ENCODE assay signal across 21 mouse cellular contexts in genomic region chr2:63090447-63090846, GRCm38 (mm10).
DNase-seq lines count a peak whose midpoint lies in the region; ATAC-seq and TF ChIP-seq lines count a peak whose summit lies in the region.
"Had no signal": no experiment of that assay in that cellular context is flagged by ENCODE, and none has a peak within 500 bp of the region (broad histone marks: within the 10 kb centered on the region; RNA-seq: fewer than 3 reads in every experiment).

No protein-coding gene starts in this region.

- ATAC-seq in intestine, embryonic 15.5 days: peak; percentile 94
- peak; percentile 97 for ATAC-seq in intestine, embryonic 16.5 days
- peak; percentile 92 for ATAC-seq in intestine, postnatal 0 days
- ATAC-seq: activated CD4-positive, CD25-positive, alpha-beta regulatory T cell, adult 4 months; CD4-positive, CD25-positive, alpha-beta regulatory T cell, adult 4 months; Patski had no signal

- H3K27ac ChIP-seq in intestine, embryonic 15.5 days: no peak overlapping the region
- H3K27ac ChIP-seq in intestine, embryonic 16.5 days (ENCODE audit: low read length): no peak overlapping the region
- H3K27ac ChIP-seq in intestine, postnatal 0 days (ENCODE audit: low read depth, low read length): no peak overlapping the region
- H3K27ac ChIP-seq in hindbrain, embryonic 10.5 days: no peak overlapping the region

- H3K9ac ChIP-seq in intestine, embryonic 15.5 days: no peak overlapping the region
- H3K9ac ChIP-seq in intestine, embryonic 16.5 days (ENCODE audit: low read depth, low read length): no peak overlapping the region
- H3K9ac ChIP-seq in intestine, postnatal 0 days (ENCODE audit: low read depth, low read length): no peak overlapping the region

- 54% methylated on average over 2 of the region's 2 CpGs for WGBS in intestine, embryonic 15.5 days
- 59% methylated on average over 2 of the region's 2 CpGs for WGBS in intestine, embryonic 16.5 days
- WGBS in intestine, postnatal 0 days: 37% methylated on average over 2 of the region's 2 CpGs
- 92% methylated on average over 2 of the region's 2 CpGs for WGBS in hindbrain, embryonic 10.5 days

- no peaks in the 10 kb centered on the region for H3K9me3 ChIP-seq in intestine, embryonic 15.5 days
- H3K9me3 ChIP-seq in intestine, embryonic 16.5 days (ENCODE audit: control insufficient read depth, low read length): no peaks in the 10 kb centered on the region
- no peaks in the 10 kb centered on the region for H3K9me3 ChIP-seq in intestine, postnatal 0 days (ENCODE audit: control insufficient read depth)
- no peaks in the 10 kb centered on the region for H3K9me3 ChIP-seq in hindbrain, embryonic 10.5 days
- H3K9me3 ChIP-seq: G1E had no signal

- H3K27me3 ChIP-seq in intestine, embryonic 15.5 days (replicated peaks): no peaks in the 10 kb centered on the region
- no peaks in the 10 kb centered on the region for H3K27me3 ChIP-seq in intestine, embryonic 16.5 days (replicated peaks; ENCODE audit: control insufficient read depth, insufficient read depth, low read length)
- no peaks in the 10 kb centered on the region for H3K27me3 ChIP-seq in intestine, postnatal 0 days (replicated peaks; ENCODE audit: control insufficient read depth, insufficient read depth, low read length)
- H3K27me3 ChIP-seq in hindbrain, embryonic 10.5 days (ENCODE audit: insufficient read depth, poor library complexity, severe bottlenecking): no peaks in the 10 kb centered on the region
- H3K27me3 ChIP-seq: CH12.LX, Patski had no signal

- H3K4me1 ChIP-seq in intestine, embryonic 15.5 days (replicated peaks): no peaks in the 10 kb centered on the region
- no peaks in the 10 kb centered on the region for H3K4me1 ChIP-seq in intestine, embryonic 16.5 days (ENCODE audit: control insufficient read depth, insufficient read depth, low read length)
- H3K4me1 ChIP-seq in intestine, postnatal 0 days (replicated peaks; ENCODE audit: control insufficient read depth, insufficient read depth, low read length): no peaks in the 10 kb centered on the region
- H3K4me1 ChIP-seq in hindbrain, embryonic 10.5 days (replicated peaks): no peaks in the 10 kb centered on the region

- no peak for TF ChIP-seq CTCF in intestine, postnatal 0 days (IDR thresholded peaks at IDR 0.05; ENCODE audit: low read depth)

- no peak for DNase-seq in ovary, postnatal 10 days (ENCODE audit: low spot score)
- no peak for DNase-seq in hindbrain, embryonic 10.5 days (ENCODE audit: low spot score)
- DNase-seq in cerebellum, postnatal 4 days (ENCODE audit: low spot score in 2 of 2): no peak
- DNase-seq: adrenal gland, adult 2 months; adrenal gland, adult 8-10 months; adrenal gland, postnatal 10 days; adrenal gland, postnatal 14 days; adrenal gland, postnatal 25 days; adrenal gland, postnatal 36 days; B cell, adult 2 months; cerebellum, adult 11 months; cerebellum, adult 11-12 months; cerebellum, adult 18-20 months had no signal

- no peak overlapping the region for H3K4me3 ChIP-seq in intestine, embryonic 15.5 days (replicated peaks)
- no peak overlapping the region for H3K4me3 ChIP-seq in intestine, embryonic 16.5 days (ENCODE audit: low read length)
- no peak overlapping the region for H3K4me3 ChIP-seq in intestine, postnatal 0 days (ENCODE audit: low read depth, low read length)
- no peak overlapping the region for H3K4me3 ChIP-seq in hindbrain, embryonic 10.5 days

- H3K4me2 ChIP-seq in intestine, embryonic 15.5 days (replicated peaks): no peak overlapping the region
- H3K4me2 ChIP-seq in intestine, embryonic 16.5 days (ENCODE audit: low read depth, low read length): no peak overlapping the region
- H3K4me2 ChIP-seq in intestine, postnatal 0 days (replicated peaks; ENCODE audit: low read depth): no peak overlapping the region

- no peaks in the 10 kb centered on the region for H3K36me3 ChIP-seq in intestine, embryonic 15.5 days
- no peaks in the 10 kb centered on the region for H3K36me3 ChIP-seq in intestine, embryonic 16.5 days (ENCODE audit: control insufficient read depth, insufficient read depth, low read length)
- no peaks in the 10 kb centered on the region for H3K36me3 ChIP-seq in intestine, postnatal 0 days (ENCODE audit: control insufficient read depth, insufficient read depth)
- no peaks in the 10 kb centered on the region for H3K36me3 ChIP-seq in hindbrain, embryonic 10.5 days
- H3K36me3 ChIP-seq: G1E had no signal
